Mouse (Mus musculus) heart, adult 18-20 months (tissue): ENCODE measurements around the gene Wipf1. TPM values are rescaled to one million over a fixed set of nuclear protein-coding genes. Genes with fewer than 3 reads are reported as not detected.
A peak's percentile ranks its signal among the peaks of the same experiment; 100 is the strongest.

Experiments used
- DNase-seq, 2 experiments: peaks; one replicate each; pipeline ENCODE4 v3.0.0; 2021 to 2022; ENCODE audit warnings: mixed read lengths in 1 of 2
- total RNA-seq, 2 experiments: library from RNA; stranded (reverse); gene quantifications; 2 replicates each; pipeline ENCODE4 v1.2.3; 2021

The Wipf1 gene
- total RNA-seq, 2 experiments from 2014 or later = 11.2 to 14.0 TPM

- DNase-seq = no peak
Measured at GRCm38 (mm10) chr2:73545556-73545955, 16.0 kb upstream of the Wipf1 start.

DNA sequence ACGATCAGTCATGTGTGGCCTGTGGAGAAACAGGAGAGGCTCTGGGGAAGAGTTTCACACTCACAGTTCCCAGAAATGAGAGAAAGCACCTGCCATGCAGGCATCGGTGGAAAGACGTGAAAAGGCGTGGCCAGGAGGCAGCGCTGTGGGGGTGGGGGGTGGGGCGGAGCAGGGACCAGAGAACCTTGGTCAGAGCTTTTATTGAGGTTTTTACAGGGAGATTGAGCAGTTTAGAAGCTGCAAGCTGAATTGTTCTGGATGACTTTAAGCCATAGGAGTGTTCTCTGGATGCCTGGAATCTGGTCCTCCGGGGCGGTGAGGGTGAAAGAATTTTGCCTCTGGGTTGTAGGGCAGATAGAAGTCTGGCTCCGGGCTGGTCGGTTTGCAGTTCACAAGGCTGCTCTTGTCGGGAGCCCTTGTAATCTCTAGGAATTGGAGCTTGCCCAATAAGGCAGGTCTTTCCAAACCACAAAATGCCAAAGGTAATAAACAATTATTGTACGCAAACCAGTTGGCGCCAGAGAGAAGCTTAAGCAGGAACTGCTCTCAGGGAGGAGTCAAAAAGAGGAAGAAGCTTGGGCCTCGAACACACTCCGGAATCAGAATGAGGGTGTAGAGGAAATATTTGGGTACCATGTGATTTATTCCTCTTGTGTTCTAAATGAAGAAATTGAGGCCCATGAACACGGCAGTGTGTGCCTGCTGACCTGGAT is 11.1 kb upstream of the Wipf1 start:
- peak; percentile 41 to 43 for DNase-seq

DNA sequence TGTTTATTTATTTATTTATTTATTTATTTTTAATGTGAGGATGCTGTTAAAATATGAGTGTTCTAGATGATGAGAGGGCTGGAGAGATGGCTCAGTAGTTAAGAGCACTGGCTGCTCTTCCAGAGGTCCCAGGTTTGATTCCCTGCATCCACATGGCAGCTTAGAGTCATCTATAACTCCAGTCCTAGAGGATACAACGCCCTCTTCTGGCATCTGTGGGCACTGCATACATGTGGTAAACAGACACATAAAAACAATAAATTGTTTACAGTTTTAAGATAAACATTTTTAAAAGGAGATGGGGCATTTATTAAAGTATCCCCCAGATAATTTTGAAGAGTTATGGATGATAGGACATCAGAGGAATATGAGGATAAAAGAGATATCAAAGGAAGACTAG is 10.2 kb upstream of the Wipf1 start:
- no peak for DNase-seq

DNA sequence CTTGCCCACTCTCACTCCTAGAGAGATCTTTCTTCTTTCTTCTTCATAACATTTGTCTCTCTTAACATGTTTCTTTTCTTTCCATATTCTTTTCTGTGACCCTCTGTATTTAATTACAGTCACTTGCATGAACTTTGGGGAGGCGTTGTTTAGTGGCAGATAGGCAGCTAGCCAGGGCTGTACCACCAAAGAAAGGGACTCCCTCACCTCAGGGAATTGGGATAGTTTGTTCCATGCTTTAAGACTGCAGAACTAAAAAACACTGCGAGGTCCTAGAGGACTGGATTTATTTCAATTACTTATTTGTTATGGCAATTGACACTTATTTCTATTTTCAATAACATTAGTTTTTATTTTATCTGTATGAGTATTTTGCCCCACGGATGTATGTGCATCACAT is 9.6 kb upstream of the Wipf1 start:
- DNase-seq = no peak

GRCm38 (mm10) chr2:73538590-73538989 is 9.1 kb upstream of the Wipf1 start:
- no peak for DNase-seq

DNA sequence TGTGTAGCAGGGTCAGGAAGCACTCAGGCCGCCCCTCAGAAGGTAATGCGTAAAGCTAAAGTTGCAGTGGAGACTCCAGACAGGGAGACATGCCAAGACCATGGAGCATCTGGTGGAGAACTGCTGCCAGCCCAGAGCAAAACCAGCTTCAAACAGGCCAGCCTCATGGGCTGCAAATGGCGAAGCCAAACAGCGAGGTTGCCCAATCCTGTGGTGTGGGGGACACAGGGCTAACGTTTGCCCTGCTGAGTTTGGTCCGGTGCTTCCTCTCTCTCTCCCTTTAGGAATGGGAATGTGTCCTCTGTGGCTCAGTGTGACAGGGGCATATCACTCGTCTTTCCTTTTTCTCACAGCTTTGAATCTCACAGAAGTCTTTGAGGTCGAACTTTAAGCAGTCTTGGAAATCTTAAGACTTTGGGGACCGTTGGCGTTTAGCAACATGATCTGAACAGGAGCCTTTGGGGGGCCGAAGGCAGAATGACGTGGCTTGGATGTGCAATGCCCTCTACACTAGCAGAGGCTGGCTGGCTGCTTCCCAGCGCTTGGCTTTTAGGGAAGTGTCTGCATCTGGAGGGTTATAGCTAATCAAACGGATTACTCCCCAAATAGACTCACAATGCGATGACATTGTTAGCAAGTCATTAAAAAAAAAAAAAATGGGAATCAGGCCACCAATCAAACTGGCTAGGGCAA is 6.7 kb upstream of the Wipf1 start:
- DNase-seq = no peak

GRCm38 (mm10) chr2:73534720-73535119 is 5.2 kb upstream of the Wipf1 start:
- no peak for DNase-seq

DNA sequence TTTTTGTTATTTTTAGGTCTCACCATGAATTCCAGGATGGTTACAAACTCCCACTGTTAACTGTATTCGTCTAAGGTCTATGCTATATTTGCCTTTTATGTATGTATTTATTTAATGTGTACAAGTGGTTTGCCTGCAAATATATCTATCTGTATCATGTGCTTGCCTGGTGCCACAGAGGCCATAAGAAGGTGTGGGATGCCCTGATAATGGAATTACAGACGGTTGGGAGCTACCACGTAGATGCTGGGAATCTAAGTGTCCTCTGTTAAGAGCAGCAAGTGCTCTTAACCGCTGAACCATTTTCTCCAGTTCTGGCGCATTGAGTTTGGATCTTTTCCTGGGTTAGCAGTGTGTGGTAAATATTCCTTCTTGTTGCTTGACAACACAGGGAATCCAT is 953 bp upstream of the Wipf1 start:
- no peak for DNase-seq

- DNase-seq = peak in 1 of 2 experiments; percentile 47
Measured at GRCm38 (mm10) chr2:73528516-73529355, 798 bp downstream of the Wipf1 start.

- DNase-seq = no peak
Measured at GRCm38 (mm10) chr2:73527956-73528355, 1.6 kb downstream of the Wipf1 start.

GRCm38 (mm10) chr2:73526691-73527090 is 2.8 kb downstream of the Wipf1 start:
- DNase-seq = peak; percentile 68 to 81

GRCm38 (mm10) chr2:73522891-73523290 is 6.6 kb downstream of the Wipf1 start:
- no peak for DNase-seq

- DNase-seq = no peak
Measured at GRCm38 (mm10) chr2:73522336-73522735, 7.2 kb downstream of the Wipf1 start.

GRCm38 (mm10) chr2:73521737-73522136 is 7.8 kb downstream of the Wipf1 start:
- DNase-seq = peak in 1 of 2 experiments; percentile 39

DNA sequence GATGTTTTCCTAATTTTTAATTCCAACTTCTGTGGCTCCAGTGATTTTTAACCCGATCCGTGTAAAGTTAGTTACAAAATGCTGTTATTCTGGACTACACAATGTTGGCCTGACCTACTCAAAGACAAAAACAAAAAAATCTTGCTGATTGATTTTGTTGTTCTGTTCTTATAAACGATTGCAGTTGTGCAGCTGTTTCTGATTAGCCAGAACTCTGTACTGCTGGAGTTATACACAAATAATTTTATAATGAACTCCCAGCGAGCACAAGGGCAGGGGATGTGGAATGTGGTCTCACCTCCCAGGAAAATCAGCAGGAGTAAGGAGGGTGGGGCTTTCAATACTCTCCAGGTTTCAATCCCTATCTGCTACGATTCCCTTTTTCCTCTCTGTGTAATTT is 10.6 kb downstream of the Wipf1 start:
- no peak for DNase-seq

GRCm38 (mm10) chr2:73518311-73518710 is 11.2 kb downstream of the Wipf1 start:
- DNase-seq = no peak

- DNase-seq = no peak
Measured at GRCm38 (mm10) chr2:73514178-73514577, 15.4 kb downstream of the Wipf1 start.

GRCm38 (mm10) chr2:73513204-73513749 is 16.3 kb downstream of the Wipf1 start:
- DNase-seq = peak in 1 of 2 experiments; percentile 51

GRCm38 (mm10) chr2:73512044-73512443 is 17.5 kb downstream of the Wipf1 start:
- peak in 1 of 2 experiments; percentile 63 for DNase-seq

DNA sequence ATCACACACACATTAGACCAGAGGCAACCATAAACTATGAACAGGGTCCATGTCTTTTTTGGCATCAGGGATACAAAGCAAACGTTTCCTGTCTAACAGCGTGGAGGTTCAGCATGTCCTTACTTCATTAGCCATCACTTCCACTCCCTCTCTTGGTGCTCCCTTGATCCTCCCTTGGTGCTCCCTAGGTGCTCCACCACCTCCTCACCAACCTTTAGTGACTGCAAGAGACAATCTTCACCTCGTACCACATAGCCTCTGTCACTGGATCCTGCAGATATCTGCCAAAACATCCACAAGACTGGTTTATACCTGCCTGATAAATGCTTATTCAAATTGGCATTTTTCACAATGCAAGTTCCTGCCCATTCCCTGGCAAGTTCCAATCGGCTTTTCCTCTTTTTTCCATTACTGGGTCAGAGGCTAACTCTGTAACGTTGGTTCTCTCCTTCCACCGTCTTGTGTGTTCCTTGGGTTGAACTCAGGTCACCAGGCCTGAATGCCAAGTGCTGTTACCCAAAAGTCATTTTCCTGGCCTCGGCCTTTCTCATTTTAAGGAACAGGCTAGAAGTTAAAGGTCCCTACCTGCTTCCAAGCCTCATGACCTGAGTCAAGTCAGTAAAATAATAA is 18.7 kb downstream of the Wipf1 start:
- DNase-seq = no peak

- no peak for DNase-seq
Measured at GRCm38 (mm10) chr2:73510025-73510288, 19.6 kb downstream of the Wipf1 start.
